Mouse (Mus musculus): ENCODE data around the gene Lamtor5. TPM values are rescaled to one million over a fixed set of nuclear protein-coding genes. Genes with fewer than 3 reads are reported as not detected.
"Not testable (repeated sequence)": the region's sequence is repeated elsewhere in the genome, so short reads cannot be mapped to it uniquely, and the experiment has no call there.

Lamtor5 gene
- polyA plus RNA-seq, 1 experiment from 2014 or later = 190 TPM

GRCm38 (mm10) chr3:107286123-107286522, 7.5 kb downstream of the Lamtor5 start:
- ATAC-seq (ENCODE audit: low FRiP score, low TSS enrichment) = no peak
- no peak overlapping the region for H3K9ac ChIP-seq (ENCODE audit: low read depth, low read length)
- peaks cover 28% of the 10 kb centered on the region; the same call in 1 of the 2 replicates for H3K36me3 ChIP-seq (ENCODE audit: control insufficient read depth, insufficient read depth, low read length)
- no peaks in the 10 kb centered on the region; the same call in 1 of the 2 replicates for H3K4me1 ChIP-seq (ENCODE audit: control insufficient read depth, insufficient read depth, low read length)
- no peak overlapping the region for H3K27ac ChIP-seq (ENCODE audit: low read depth, low read length)
- no peaks in the 10 kb centered on the region for H3K9me3 ChIP-seq (ENCODE audit: control insufficient read depth, low read length)
- 58% methylated on average over 2 of the region's 2 CpGs for WGBS
- no peak overlapping the region for H3K4me2 ChIP-seq (replicated peaks; ENCODE audit: low read depth, low read length)
- no peaks in the 10 kb centered on the region for H3K27me3 ChIP-seq (ENCODE audit: control insufficient read depth, insufficient read depth, low read length)
- H3K4me3 ChIP-seq (ENCODE audit: low read length) = no peak overlapping the region

DNA sequence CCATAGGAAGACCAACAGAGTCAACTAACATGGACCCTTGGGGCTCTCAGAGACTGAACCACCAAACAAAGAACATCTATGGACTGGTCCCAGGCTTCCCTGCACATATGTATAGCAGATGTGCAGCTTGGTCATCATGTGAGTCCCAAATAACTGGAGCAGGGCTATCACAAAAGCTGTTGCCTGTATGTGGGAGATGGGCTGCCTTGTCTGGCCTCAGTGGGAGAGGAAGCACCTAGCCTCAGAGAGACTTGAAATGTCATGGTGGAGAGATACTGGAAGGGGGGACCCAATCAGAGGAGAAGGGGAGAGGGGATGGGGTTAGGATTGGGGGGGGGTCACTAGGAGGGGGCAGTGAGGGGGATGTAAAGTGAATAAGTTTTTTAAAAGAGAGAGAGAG, 8.7 kb downstream of the Lamtor5 start:
- no peaks in the 10 kb centered on the region for H3K27me3 ChIP-seq (ENCODE audit: control insufficient read depth, insufficient read depth, low read length)
- H3K36me3 ChIP-seq (ENCODE audit: control insufficient read depth, insufficient read depth, low read length) = peaks cover 21% of the 10 kb centered on the region; the same call in 1 of the 2 replicates
- H3K27ac ChIP-seq (ENCODE audit: low read depth, low read length) = no peak overlapping the region
- H3K4me2 ChIP-seq (replicated peaks; ENCODE audit: low read depth, low read length) = no peak overlapping the region
- no peak overlapping the region for H3K4me3 ChIP-seq (ENCODE audit: low read length)
- H3K9me3 ChIP-seq (ENCODE audit: control insufficient read depth, low read length) = no peaks in the 10 kb centered on the region
- H3K4me1 ChIP-seq (ENCODE audit: control insufficient read depth, insufficient read depth, low read length) = no peaks in the 10 kb centered on the region; the same call in 1 of the 2 replicates
- H3K9ac ChIP-seq (ENCODE audit: low read depth, low read length) = no peak overlapping the region
- ATAC-seq (ENCODE audit: low FRiP score, low TSS enrichment) = no peak

DNA sequence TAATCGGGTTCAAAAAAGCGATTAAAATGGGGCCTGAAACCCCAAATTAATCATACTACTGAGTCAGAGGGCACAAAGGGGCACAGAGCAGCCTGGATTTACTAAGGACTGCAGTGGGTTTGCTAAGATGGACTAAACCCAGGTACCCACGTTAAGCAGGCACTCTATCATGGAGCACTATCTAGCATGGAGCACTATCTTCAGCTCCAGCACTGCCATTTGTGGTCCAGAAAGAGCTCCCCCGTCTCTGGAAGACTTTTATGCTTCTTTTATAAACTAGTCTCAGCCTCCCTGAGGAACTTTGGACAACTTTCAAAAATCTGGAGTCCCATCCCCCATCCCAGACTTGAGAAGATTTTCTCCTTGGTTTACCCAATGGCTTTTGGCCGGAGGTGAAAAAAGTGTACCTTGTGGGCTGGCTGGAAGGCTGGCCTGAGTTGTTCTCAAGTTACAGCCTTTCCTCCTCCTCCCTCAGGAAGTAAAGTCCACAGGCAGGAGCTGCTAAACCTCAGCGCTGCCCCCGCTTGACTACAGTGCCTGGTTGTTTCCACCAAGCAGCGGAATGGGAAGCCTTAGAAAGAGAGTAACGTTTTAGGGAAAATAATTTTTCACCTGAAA, 12.2 kb downstream of the Lamtor5 start, which contains the start of gene Slc16a4:
TSS of gene Slc16a4 (plus strand) at position 467 of the 618 bp plus-strand sequence.
- Histone ChIP-seq H3K36me3 (ENCODE audit: control insufficient read depth, insufficient read depth, low read length) (no peaks in the 10 kb centered on the region), H3K4me3 (ENCODE audit: low read length) (no peak within 1 kb of the TSS), H3K9ac (ENCODE audit: low read depth, low read length) (no peak within 1 kb of the TSS), H3K9me3 (ENCODE audit: control insufficient read depth, low read length) (no peaks in the 10 kb centered on the region), H3K27ac (ENCODE audit: low read depth, low read length) (peak within 1 kb of the TSS; percentile 32; the same call in 1 of the 2 replicates), H3K4me2 (replicated peaks; ENCODE audit: low read depth, low read length) (no peak within 1 kb of the TSS), H3K4me1 (ENCODE audit: control insufficient read depth, insufficient read depth, low read length) (no peaks in the 10 kb centered on the region; the same call in 1 of the 2 replicates), H3K27me3 (ENCODE audit: control insufficient read depth, insufficient read depth, low read length) (no peaks in the 10 kb centered on the region)
- peak; percentile 93 for ATAC-seq (ENCODE audit: low FRiP score, low TSS enrichment)
- WGBS = 19% methylated on average over 9 of the region's 9 CpGs

DNA sequence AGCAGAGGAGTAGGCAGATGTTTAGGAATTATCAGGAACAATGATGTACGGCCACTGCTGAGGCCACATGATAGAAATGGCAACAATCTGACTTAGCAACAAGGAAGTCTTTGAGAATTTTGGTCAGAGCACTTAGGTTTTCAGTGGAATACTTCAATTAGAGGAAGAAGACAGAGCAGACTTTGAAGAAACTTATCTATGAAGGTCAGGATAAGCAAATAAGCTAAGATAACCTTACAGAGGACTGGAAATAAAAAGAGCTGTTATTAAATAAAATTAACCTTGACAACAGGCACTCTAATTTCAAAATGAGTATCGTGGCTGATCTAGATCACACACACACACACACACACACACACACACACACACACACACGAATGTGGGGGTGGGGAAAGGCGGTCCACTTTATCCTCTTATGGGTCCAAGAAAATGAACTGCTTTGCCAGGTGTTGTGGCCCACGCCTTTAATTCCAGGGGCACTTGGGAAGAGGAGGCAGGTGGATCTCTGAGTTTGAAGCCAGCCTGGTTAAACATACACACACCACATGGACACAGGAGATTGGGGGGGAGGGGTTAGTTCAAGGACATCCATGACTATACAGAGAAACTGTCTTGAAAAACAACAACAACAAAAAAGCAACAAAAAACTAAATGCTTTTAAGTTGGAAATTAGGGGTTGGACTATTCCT, 17.2 kb downstream of the Lamtor5 start:
- Histone ChIP-seq H3K27ac (ENCODE audit: low read depth, low read length) (no peak overlapping the region), H3K36me3 (ENCODE audit: control insufficient read depth, insufficient read depth, low read length) (peaks cover 3% of the 10 kb centered on the region; the same call in 1 of the 2 replicates), H3K9ac (ENCODE audit: low read depth, low read length) (no peak overlapping the region), H3K27me3 (ENCODE audit: control insufficient read depth, insufficient read depth, low read length) (no peaks in the 10 kb centered on the region), H3K4me1 (ENCODE audit: control insufficient read depth, insufficient read depth, low read length) (no peaks in the 10 kb centered on the region), H3K9me3 (ENCODE audit: control insufficient read depth, low read length) (no peaks in the 10 kb centered on the region), H3K4me3 (ENCODE audit: low read length) (no peak overlapping the region), H3K4me2 (replicated peaks; ENCODE audit: low read depth, low read length) (no peak overlapping the region)
- ATAC-seq (ENCODE audit: low FRiP score, low TSS enrichment) = no peak
- WGBS = 88% methylated on average over 5 of the region's 5 CpGs

- 75% methylated on average over 4 of the region's 4 CpGs for WGBS
- not testable (repeated sequence) for H3K4me3 ChIP-seq (ENCODE audit: low read length); H3K27ac ChIP-seq (ENCODE audit: low read depth, low read length); ATAC-seq (ENCODE audit: low FRiP score, low TSS enrichment); H3K27me3 ChIP-seq (ENCODE audit: control insufficient read depth, insufficient read depth, low read length); H3K9ac ChIP-seq (ENCODE audit: low read depth, low read length); H3K4me1 ChIP-seq (ENCODE audit: control insufficient read depth, insufficient read depth, low read length); H3K4me2 ChIP-seq (replicated peaks; ENCODE audit: low read depth, low read length); H3K9me3 ChIP-seq (ENCODE audit: control insufficient read depth, low read length)
- H3K36me3 ChIP-seq (ENCODE audit: control insufficient read depth, insufficient read depth, low read length) = peaks cover 11% of the 10 kb centered on the region; the same call in 1 of the 2 replicates
Measured at GRCm38 (mm10) chr3:107296917-107297316, 18.3 kb downstream of the Lamtor5 start.

GRCm38 (mm10) chr3:107317338-107317737, 38.7 kb downstream of the Lamtor5 start:
- H3K27me3 ChIP-seq (ENCODE audit: control insufficient read depth, insufficient read depth, low read length) = no peaks in the 10 kb centered on the region
- H3K9me3 ChIP-seq (ENCODE audit: control insufficient read depth, low read length) = no peaks in the 10 kb centered on the region
- H3K4me2 ChIP-seq (replicated peaks; ENCODE audit: low read depth, low read length) = no peak overlapping the region
- H3K27ac ChIP-seq (ENCODE audit: low read depth, low read length) = no peak overlapping the region
- no peak for ATAC-seq (ENCODE audit: low FRiP score, low TSS enrichment)
- WGBS = 88% methylated on average over 3 of the region's 3 CpGs
- no peak overlapping the region for H3K4me3 ChIP-seq (ENCODE audit: low read length)
- H3K4me1 ChIP-seq (ENCODE audit: control insufficient read depth, insufficient read depth, low read length) = no peaks in the 10 kb centered on the region
- H3K9ac ChIP-seq (ENCODE audit: low read depth, low read length) = no peak overlapping the region
- H3K36me3 ChIP-seq (ENCODE audit: control insufficient read depth, insufficient read depth, low read length) = peaks cover 13% of the 10 kb centered on the region; the same call in 1 of the 2 replicates

GRCm38 (mm10) chr3:107321141-107321540, 42.5 kb downstream of the Lamtor5 start:
- no peak overlapping the region for H3K4me3 ChIP-seq (ENCODE audit: low read length)
- H3K4me2 ChIP-seq (replicated peaks; ENCODE audit: low read depth, low read length) = no peak overlapping the region
- H3K4me1 ChIP-seq (ENCODE audit: control insufficient read depth, insufficient read depth, low read length) = 0 out of 2 replicates have a peak, but pooled peaks cover 4% of the 10 kb centered on the region
- 90% methylated on average over 2 of the region's 2 CpGs for WGBS
- no peak for ATAC-seq (ENCODE audit: low FRiP score, low TSS enrichment)
- H3K27ac ChIP-seq (ENCODE audit: low read depth, low read length) = no peak overlapping the region
- H3K9ac ChIP-seq (ENCODE audit: low read depth, low read length) = no peak overlapping the region
- H3K27me3 ChIP-seq (ENCODE audit: control insufficient read depth, insufficient read depth, low read length) = no peaks in the 10 kb centered on the region
- H3K36me3 ChIP-seq (ENCODE audit: control insufficient read depth, insufficient read depth, low read length) = peaks cover 31% of the 10 kb centered on the region
- H3K9me3 ChIP-seq (ENCODE audit: control insufficient read depth, low read length) = no peaks in the 10 kb centered on the region

DNA sequence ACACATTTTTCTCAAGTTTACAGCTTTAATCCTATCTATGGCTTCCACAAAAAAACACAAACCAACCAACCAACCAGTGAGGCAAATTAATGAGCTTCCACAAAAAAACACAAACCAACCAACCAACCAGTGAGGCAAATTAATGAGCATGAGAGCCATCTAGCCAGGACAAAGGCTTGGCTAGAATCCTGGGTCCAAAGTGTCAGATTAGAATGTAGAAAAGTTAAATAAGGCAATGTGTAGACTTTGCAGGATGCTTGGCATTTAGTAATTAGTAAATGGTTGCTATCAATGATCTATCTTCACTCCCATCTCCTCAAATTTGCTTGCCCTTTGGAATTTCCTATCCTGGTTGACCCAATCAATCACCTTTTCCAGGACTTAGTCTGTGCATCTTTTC, 43.1 kb downstream of the Lamtor5 start:
- ATAC-seq (ENCODE audit: low FRiP score, low TSS enrichment) = no peak
- H3K4me1 ChIP-seq (ENCODE audit: control insufficient read depth, insufficient read depth, low read length) = 0 out of 2 replicates have a peak, but pooled peaks cover 4% of the 10 kb centered on the region
- no peak overlapping the region for H3K4me2 ChIP-seq (replicated peaks; ENCODE audit: low read depth, low read length)
- H3K4me3 ChIP-seq (ENCODE audit: low read length) = no peak overlapping the region
- H3K27ac ChIP-seq (ENCODE audit: low read depth, low read length) = no peak overlapping the region
- no peak overlapping the region for H3K9ac ChIP-seq (ENCODE audit: low read depth, low read length)
- H3K9me3 ChIP-seq (ENCODE audit: control insufficient read depth, low read length) = no peaks in the 10 kb centered on the region
- H3K36me3 ChIP-seq (ENCODE audit: control insufficient read depth, insufficient read depth, low read length) = peaks cover 30% of the 10 kb centered on the region
- no peaks in the 10 kb centered on the region for H3K27me3 ChIP-seq (ENCODE audit: control insufficient read depth, insufficient read depth, low read length)

GRCm38 (mm10) chr3:107326442-107326841, 47.8 kb downstream of the Lamtor5 start:
- Histone ChIP-seq H3K27ac (ENCODE audit: low read depth, low read length) (no peak overlapping the region), H3K36me3 (ENCODE audit: control insufficient read depth, insufficient read depth, low read length) (peaks cover 53% of the 10 kb centered on the region), H3K9me3 (ENCODE audit: control insufficient read depth, low read length) (no peaks in the 10 kb centered on the region), H3K27me3 (ENCODE audit: control insufficient read depth, insufficient read depth, low read length) (no peaks in the 10 kb centered on the region), H3K4me1 (ENCODE audit: control insufficient read depth, insufficient read depth, low read length) (peaks cover 20% of the 10 kb centered on the region), H3K9ac (ENCODE audit: low read depth, low read length) (no peak overlapping the region), H3K4me3 (ENCODE audit: low read length) (no peak overlapping the region), H3K4me2 (replicated peaks; ENCODE audit: low read depth, low read length) (no peak overlapping the region)
- ATAC-seq (ENCODE audit: low FRiP score, low TSS enrichment) = no peak
- 97% methylated on average over 1 of the region's 1 CpGs for WGBS
